Mouse (Mus musculus) kidney, postnatal 0 days (tissue): ENCODE measurements around the gene Phf5a. TPM values are rescaled to one million over a fixed set of nuclear protein-coding genes. Genes with fewer than 3 reads are reported as not detected.
A peak's percentile ranks its signal among the peaks of the same experiment; 100 is the strongest.

Experiments used
- ATAC-seq: fragments of 200-750 bp; cut with Nextera tagmentation; replicated peaks from 2 replicates; pipeline ENCODE4 v1.8.0; 2017; ENCODE audit warnings: low read depth, moderate number of reproducible peaks, moderate TSS enrichment, moderate library complexity; ENCODE audit not compliant: low FRiP score
- DNase-seq: peaks from one replicate; pipeline ENCODE4 v3.0.0-alpha.2; 2016; ENCODE audit warnings: low spot score
- H3K27ac ChIP-seq: fragments of 300-500 bp; sonication (generic); 2 replicates; pipeline ENCODE4 v1.5.1; 2014; ENCODE audit warnings: mild to moderate bottlenecking
- H3K27me3 ChIP-seq: fragments of 300-500 bp; sonication (generic); 2 replicates; pipeline ENCODE4 v1.6.1; 2014; ENCODE audit warnings: low read length, mixed read lengths; ENCODE audit not compliant: insufficient read depth
- H3K36me3 ChIP-seq: fragments of 300-500 bp; sonication (generic); 2 replicates; pipeline ENCODE4 v1.6.1; 2014; ENCODE audit warnings: low read length, mixed read lengths; ENCODE audit not compliant: insufficient read depth
- H3K4me1 ChIP-seq: fragments of 300-500 bp; sonication (generic); replicated peaks from 2 replicates; pipeline ENCODE4 v1.6.1; 2014; ENCODE audit warnings: antibody characterized with exemption, low read length, mixed read lengths; ENCODE audit not compliant: insufficient read depth
- H3K4me2 ChIP-seq: fragments of 300-500 bp; sonication (generic); 2 replicates; pipeline ENCODE4 v1.6.1; 2014; ENCODE audit warnings: mild to moderate bottlenecking, low read length, moderate library complexity, mixed read lengths
- H3K4me3 ChIP-seq: fragments of 300-500 bp; sonication (generic); replicated peaks from 2 replicates; pipeline ENCODE4 v1.5.1; 2014; ENCODE audit warnings: low read depth, low read length
- H3K9ac ChIP-seq: fragments of 300-500 bp; sonication (generic); 2 replicates; pipeline ENCODE4 v1.6.1; 2014; ENCODE audit warnings: low read depth, low read length
- H3K9me3 ChIP-seq: fragments of 300-500 bp; sonication (generic); replicated peaks from 2 replicates; pipeline ENCODE4 v1.6.1; 2016; ENCODE audit warnings: low read length, inconsistent platforms, mixed read lengths
- CTCF ChIP-seq: IDR thresholded peaks from 2 replicates; pipeline ENCODE4 v1.5.1; 2016; ENCODE audit warnings: antibody characterized with exemption, low read depth, mild to moderate bottlenecking, moderate library complexity
- WGBS: fragments of 180-500 bp; shearing (Covaris S2); extraction: QIAGEN DNeasy Blood & Tissue Kit; methylation state at CpG from one replicate; pipeline ENCODE4 v1.1.7; 2014; 5-methylcytosine and 5-hydroxymethylcytosine counted together
- polyA plus RNA-seq: library from polyadenylated mRNA; unstranded; fragments of >200 nt; fragmentation: Nextera tagmentation; extraction: Ambion mirVana; gene quantifications from 2 replicates; pipeline ENCODE4 v1.2.1, GENCODE M21; 2015

Phf5a gene
- 103 and 110 TPM in 2 replicates for polyA plus RNA-seq

GRCm38 (mm10) chr15:81871604-81872261, at the start of gene Phf5a:
TSS of gene Phf5a (minus strand) at chr15:81871911.
- peaks cover 37% of the 10 kb centered on the region for H3K36me3 ChIP-seq
- H3K27me3 ChIP-seq = no peaks in the 10 kb centered on the region
- peak within 1 kb of the TSS; percentile 88 for H3K9ac ChIP-seq
- H3K4me3 ChIP-seq = peak within 1 kb of the TSS; percentile 91
- peak within 1 kb of the TSS; percentile 83 for H3K4me2 ChIP-seq
- H3K27ac ChIP-seq = peak within 1 kb of the TSS; percentile 96
- ATAC-seq (peak; percentile 88), DNase-seq (peak; percentile 97)
- no peaks in the 10 kb centered on the region; the same call in 1 of the 2 replicates for H3K4me1 ChIP-seq
- no peak for TF ChIP-seq CTCF
- WGBS = under 1% methylated on average over 30 of the region's 30 CpGs
- no peaks in the 10 kb centered on the region for H3K9me3 ChIP-seq

- Histone ChIP-seq H3K9ac (no peak overlapping the region), H3K4me1 (peaks cover 10% of the 10 kb centered on the region), H3K27me3 (no peaks in the 10 kb centered on the region), H3K4me2 (no peak overlapping the region), H3K9me3 (no peaks in the 10 kb centered on the region), H3K27ac (no peak overlapping the region), H3K4me3 (no peak overlapping the region), H3K36me3 (peaks cover 13% of the 10 kb centered on the region; the same call in 1 of the 2 replicates)
- no peak for TF ChIP-seq CTCF
- WGBS = 53% methylated on average over 5 of the region's 5 CpGs
- DNase-seq = no peak
- no peak for ATAC-seq
Observed at GRCm38 (mm10) chr15:81921255-81921654, 49.5 kb upstream of the Phf5a start.

GRCm38 (mm10) chr15:81920546-81921217, 49.0 kb upstream of the Phf5a start:
- Histone ChIP-seq H3K27ac (no peak overlapping the region), H3K27me3 (no peaks in the 10 kb centered on the region), H3K9ac (no peak overlapping the region), H3K4me1 (peaks cover 10% of the 10 kb centered on the region), H3K4me2 (no peak overlapping the region), H3K4me3 (no peak overlapping the region), H3K9me3 (no peaks in the 10 kb centered on the region), H3K36me3 (peaks cover 18% of the 10 kb centered on the region)
- ATAC-seq = no peak
- DNase-seq = no peak
- 86% methylated on average over 10 of the region's 10 CpGs for WGBS
- no peak for TF ChIP-seq CTCF

- Histone ChIP-seq H3K4me2 (no peak overlapping the region), H3K4me1 (no peaks in the 10 kb centered on the region; the same call in 1 of the 2 replicates), H3K9me3 (no peaks in the 10 kb centered on the region), H3K9ac (no peak overlapping the region), H3K4me3 (no peak overlapping the region), H3K27ac (no peak overlapping the region), H3K27me3 (no peaks in the 10 kb centered on the region), H3K36me3 (peaks cover 32% of the 10 kb centered on the region)
- 63% methylated on average over 5 of the region's 5 CpGs for WGBS
- TF ChIP-seq CTCF = no peak
- ATAC-seq (no peak), DNase-seq (no peak)
Observed at GRCm38 (mm10) chr15:81919062-81919461, 47.4 kb upstream of the Phf5a start.

GRCm38 (mm10) chr15:81917621-81918463, 46.1 kb upstream of the Phf5a start:
- Histone ChIP-seq H3K4me3 (no peak overlapping the region), H3K4me2 (no peak overlapping the region), H3K36me3 (peaks cover 44% of the 10 kb centered on the region), H3K9ac (no peak overlapping the region), H3K27me3 (no peaks in the 10 kb centered on the region), H3K9me3 (no peaks in the 10 kb centered on the region), H3K4me1 (no peaks in the 10 kb centered on the region; the same call in 1 of the 2 replicates), H3K27ac (0 out of 2 replicates have a peak overlapping the region, but pooled peaks have one; percentile 13)
- DNase-seq = peak; percentile 69
- peak; percentile 89 for TF ChIP-seq CTCF
- 0 out of 2 replicates have a peak, but pooled peaks have one; percentile 43 for ATAC-seq
- 65% methylated on average over 6 of the region's 6 CpGs for whole genome bisulfite sequencing

- peaks cover 48% of the 10 kb centered on the region for H3K36me3 ChIP-seq
- TF ChIP-seq CTCF = no peak
Observed at GRCm38 (mm10) chr15:81917201-81917600, 45.5 kb upstream of the Phf5a start.

More at GRCm38 (mm10) chr15:81917201-81917600, 45.5 kb upstream of the Phf5a start:
- Histone ChIP-seq H3K9me3 (no peaks in the 10 kb centered on the region), H3K4me3 (no peak overlapping the region), H3K27ac (0 out of 2 replicates have a peak overlapping the region, but pooled peaks have one; percentile 13), H3K9ac (no peak overlapping the region), H3K27me3 (no peaks in the 10 kb centered on the region), H3K4me1 (no peaks in the 10 kb centered on the region; the same call in 1 of the 2 replicates), H3K4me2 (no peak overlapping the region)
- no peak for ATAC-seq
- WGBS = 54% methylated on average over 12 of the region's 12 CpGs
- DNase-seq = peak; percentile 41
